Mouse (Mus musculus) liver, adult 2 months (tissue): Measurements from ENCODE around the gene Gm45021.

Source experiments
- CTCF ChIP-seq: fragments of 200-500 bp; IDR thresholded peaks from 2 replicates; pipeline ENCODE4 v1.5.1; 2011; ENCODE audit warnings: low read depth, low read length, control low read depth
- POLR2A ChIP-seq: fragments of 200-500 bp; IDR thresholded peaks from 2 replicates; pipeline ENCODE4 v1.6.1; 2011; ENCODE audit warnings: low read length, control low read depth; ENCODE audit not compliant: insufficient read depth; ENCODE audit errors: extremely low read depth

GRCm38 (mm10) chr6:48628377-48628776, 39.0 kb downstream of the Gm45021 start:
- no peak for TF ChIP-seq CTCF
- TF ChIP-seq POLR2A: no peak
